Mouse (Mus musculus): ENCODE results near the gene Mrps33. TPM values are rescaled to one million over a fixed set of nuclear protein-coding genes. Genes with fewer than 3 reads are reported as not detected.

Gene Mrps33
- polyA plus RNA-seq (2016; fragmentation: Nextera tagmentation; extraction: Ambion mirVana), result 186 and 196 TPM in 2 replicates

DNA sequence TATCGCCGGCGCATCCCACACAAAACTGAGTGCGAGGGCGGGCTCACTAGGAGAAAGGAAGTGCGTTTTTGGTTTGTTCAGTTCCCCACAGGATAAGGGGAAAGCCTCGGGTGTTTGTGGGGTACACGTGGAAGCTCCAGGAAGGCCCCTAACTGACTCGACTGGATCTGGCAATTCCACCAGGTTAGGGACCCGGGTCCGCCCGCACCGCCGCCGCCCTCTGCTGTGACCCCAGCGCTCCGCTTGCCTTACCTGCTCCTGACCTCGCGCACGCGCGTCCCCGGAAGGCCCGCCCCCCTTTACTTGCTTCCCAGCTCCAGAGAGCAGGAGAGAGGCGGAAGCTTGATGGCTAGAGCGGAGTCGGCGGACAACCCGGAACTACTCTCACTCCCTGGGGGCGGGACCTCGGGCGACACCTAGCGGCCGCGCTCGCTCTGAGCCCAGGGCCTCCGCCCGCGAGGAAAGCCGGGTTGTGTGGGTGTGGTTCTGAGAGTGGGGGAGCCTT is at the start of gene Mrps33:
Gene Mrps33, minus strand, starts transcription at position 377 of the 505 bp plus-strand sequence.
- Histone ChIP-seq H3K27ac (peak within 1 kb of the TSS; percentile 91), H3K9me3 (no peaks in the 10 kb centered on the region), H3K27me3 (ENCODE audit: poor library complexity, severe bottlenecking) (no peaks in the 10 kb centered on the region), H3K4me1 (peaks cover 33% of the 10 kb centered on the region), H3K4me3 (peak within 1 kb of the TSS; percentile 74), H3K36me3 (replicated peaks) (no peaks in the 10 kb centered on the region; the same call in 1 of the 2 replicates)
- under 1% methylated on average over 40 of the region's 40 CpGs for WGBS
- peak; percentile 98 for DNase-seq (ENCODE audit: extremely low spot score, low spot score)

DNA sequence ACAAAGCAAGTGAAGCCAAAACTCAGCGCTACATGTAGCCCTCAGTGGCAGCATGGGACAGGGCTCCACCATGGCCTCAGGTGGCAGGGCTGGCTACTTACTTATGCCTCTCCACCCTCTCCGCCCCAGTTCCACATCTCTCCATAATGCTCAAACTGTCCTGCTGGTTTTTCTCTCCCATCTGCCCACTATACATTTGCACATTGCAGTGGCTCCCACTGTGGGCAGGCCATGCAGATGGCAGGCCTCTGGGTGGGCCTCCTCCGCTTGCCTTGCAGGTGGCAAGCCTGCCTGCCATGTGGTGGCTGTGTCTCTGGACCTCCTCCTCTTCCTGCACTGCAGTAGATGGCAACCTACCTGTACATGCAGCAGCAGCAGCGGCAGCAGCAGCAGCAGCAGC is 38.9 kb upstream of the Mrps33 start:
- H3K36me3 ChIP-seq (replicated peaks), result no peaks in the 10 kb centered on the region
- 92% methylated on average over 4 of the region's 4 CpGs for WGBS
- no peak overlapping the region for H3K27ac ChIP-seq
- H3K4me1 ChIP-seq, result no peaks in the 10 kb centered on the region
- H3K9me3 ChIP-seq, result no peaks in the 10 kb centered on the region
- no peak for DNase-seq (ENCODE audit: extremely low spot score, low spot score)
- H3K4me3 ChIP-seq, result no peak overlapping the region
- H3K27me3 ChIP-seq (ENCODE audit: poor library complexity, severe bottlenecking), result no peaks in the 10 kb centered on the region

DNA sequence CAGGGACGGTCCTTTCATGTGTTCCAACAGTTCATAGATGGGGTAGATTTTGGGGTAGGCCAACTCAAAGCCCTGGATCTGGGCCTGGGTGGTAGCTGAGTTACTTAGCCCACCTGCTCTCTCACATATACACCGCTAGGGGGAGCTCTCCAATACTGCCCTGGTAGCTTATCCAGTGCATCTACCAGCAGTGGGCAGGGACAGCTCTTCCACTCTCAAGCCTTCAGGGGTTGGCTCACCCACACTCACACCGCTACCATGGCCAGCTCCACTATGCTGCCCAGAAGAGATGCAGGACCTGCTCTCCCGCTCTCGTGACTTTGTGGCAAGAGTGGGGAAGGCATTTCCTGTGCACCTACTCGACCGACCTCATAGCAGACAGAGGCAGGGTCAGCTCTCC is 38.0 kb upstream of the Mrps33 start:
- 54% methylated on average over 7 of the region's 7 CpGs for WGBS
- no peak overlapping the region for H3K27ac ChIP-seq
- 0 out of 2 replicates have a peak, but pooled peaks cover 2% of the 10 kb centered on the region for H3K9me3 ChIP-seq
- DNase-seq (ENCODE audit: extremely low spot score, low spot score), result no peak
- H3K4me3 ChIP-seq, result no peak overlapping the region
- no peaks in the 10 kb centered on the region for H3K36me3 ChIP-seq (replicated peaks)
- no peaks in the 10 kb centered on the region for H3K27me3 ChIP-seq (ENCODE audit: poor library complexity, severe bottlenecking)
- no peaks in the 10 kb centered on the region for H3K4me1 ChIP-seq

DNA sequence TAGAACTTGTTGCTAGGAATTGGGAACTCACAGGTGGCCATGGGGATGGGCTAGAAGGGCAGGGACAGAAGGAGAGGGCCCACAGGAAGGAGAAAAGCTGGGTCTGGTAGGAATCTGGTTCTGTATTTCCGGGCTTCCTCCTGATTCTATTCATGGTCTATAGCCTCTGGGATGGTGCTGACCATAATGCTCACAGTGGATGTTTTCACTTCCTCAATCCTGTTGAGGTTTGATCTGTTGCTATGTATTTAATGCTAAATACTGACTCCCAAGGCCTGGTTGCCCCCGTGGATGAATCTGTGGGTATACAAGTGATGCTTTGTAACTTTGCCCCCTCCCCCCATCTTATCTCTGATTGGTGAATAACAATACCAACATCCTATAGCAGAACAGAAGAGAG is 36.8 kb upstream of the Mrps33 start:
- 76% methylated on average over 2 of the region's 2 CpGs for WGBS
- Histone ChIP-seq H3K4me1 (no peaks in the 10 kb centered on the region), H3K27me3 (ENCODE audit: poor library complexity, severe bottlenecking) (no peaks in the 10 kb centered on the region), H3K27ac (no peak overlapping the region), H3K4me3 (no peak overlapping the region), H3K9me3 (0 out of 2 replicates have a peak, but pooled peaks cover 3% of the 10 kb centered on the region), H3K36me3 (replicated peaks) (no peaks in the 10 kb centered on the region)
- no peak for DNase-seq (ENCODE audit: extremely low spot score, low spot score)

DNA sequence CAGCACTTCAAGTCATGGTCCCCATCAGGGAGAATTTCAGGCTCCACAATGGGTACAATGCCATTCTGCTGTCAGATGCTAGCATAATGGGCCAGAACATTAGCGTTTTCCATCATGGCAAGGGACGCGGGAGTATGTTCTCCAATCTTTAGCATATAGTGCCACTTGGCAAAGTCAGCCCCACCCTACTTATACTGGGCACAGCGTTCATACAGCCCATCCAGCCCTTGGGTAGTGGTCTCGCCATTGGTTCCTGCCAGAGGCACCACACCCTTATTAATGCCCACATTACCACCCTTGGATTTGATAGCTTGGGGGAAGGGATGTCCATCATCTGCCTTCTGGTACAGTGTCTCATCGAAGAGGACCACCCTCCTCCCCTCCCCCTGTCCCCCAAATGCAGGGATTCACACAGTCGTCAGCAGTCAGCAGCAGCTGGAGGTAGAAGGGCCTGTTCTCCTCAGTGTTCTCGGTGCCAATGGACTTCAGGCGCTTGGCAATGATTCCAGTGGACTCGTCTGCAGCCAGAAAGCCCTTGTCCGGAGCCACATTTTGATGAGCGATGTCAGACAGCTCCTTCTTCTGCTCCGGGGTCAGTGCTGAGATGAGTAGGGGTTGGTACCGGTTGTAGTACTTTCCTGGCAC is 33.0 kb upstream of the Mrps33 start:
- 90% methylated on average over 14 of the region's 14 CpGs for WGBS
- H3K9me3 ChIP-seq, result 0 out of 2 replicates have a peak, but pooled peaks cover 3% of the 10 kb centered on the region
- no peaks in the 10 kb centered on the region for H3K36me3 ChIP-seq (replicated peaks)
- no peaks in the 10 kb centered on the region for H3K4me1 ChIP-seq
- H3K27ac ChIP-seq, result no peak overlapping the region
- H3K27me3 ChIP-seq (ENCODE audit: poor library complexity, severe bottlenecking), result no peaks in the 10 kb centered on the region
- no peak for DNase-seq (ENCODE audit: extremely low spot score, low spot score)
- no peak overlapping the region for H3K4me3 ChIP-seq

DNA sequence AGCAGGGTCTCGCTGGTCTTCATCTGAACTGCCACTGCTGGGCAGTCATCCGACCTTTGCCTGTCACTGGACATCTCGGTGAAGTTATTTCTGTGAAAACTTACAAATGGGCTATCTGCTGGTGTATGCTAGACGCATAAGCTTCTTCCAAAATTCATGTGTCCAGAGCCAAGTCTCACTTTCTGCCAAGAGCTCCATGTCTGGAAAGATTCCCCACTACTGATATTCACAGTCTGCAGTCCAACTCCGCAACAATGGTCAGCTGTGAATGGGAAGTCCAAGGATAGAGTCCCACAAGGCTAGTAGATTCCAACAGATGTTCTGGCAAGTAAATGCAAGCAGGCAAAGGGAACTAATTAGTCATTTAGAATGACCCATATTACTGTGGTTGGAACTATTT is 17.9 kb upstream of the Mrps33 start:
- Histone ChIP-seq H3K4me3 (no peak overlapping the region), H3K4me1 (no peaks in the 10 kb centered on the region), H3K9me3 (no peaks in the 10 kb centered on the region), H3K36me3 (replicated peaks) (no peaks in the 10 kb centered on the region), H3K27me3 (ENCODE audit: poor library complexity, severe bottlenecking) (no peaks in the 10 kb centered on the region), H3K27ac (no peak overlapping the region)
- DNase-seq (ENCODE audit: extremely low spot score, low spot score), result no peak
- 89% methylated on average over 5 of the region's 5 CpGs for WGBS

DNA sequence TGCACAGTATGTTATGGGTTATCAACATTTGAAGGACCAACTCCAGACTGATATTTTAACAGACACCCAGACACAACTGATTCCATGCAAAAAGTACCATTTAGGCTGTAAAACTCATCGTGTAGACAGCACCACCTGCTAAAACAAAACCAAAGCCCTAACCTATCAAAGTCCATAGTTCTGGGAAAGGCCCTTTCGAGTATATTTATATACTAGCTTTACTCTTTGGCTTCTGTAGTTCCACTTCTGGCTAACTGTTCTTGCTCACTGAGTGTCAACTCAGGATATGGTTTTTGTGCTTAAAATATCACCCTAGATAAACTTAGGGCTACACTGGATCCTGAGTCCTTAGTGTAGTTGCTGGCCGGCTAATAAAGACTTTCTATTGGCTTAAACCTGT is 10.5 kb upstream of the Mrps33 start:
- Histone ChIP-seq H3K4me3 (no peak overlapping the region), H3K36me3 (replicated peaks) (no peaks in the 10 kb centered on the region), H3K27me3 (ENCODE audit: poor library complexity, severe bottlenecking) (no peaks in the 10 kb centered on the region), H3K27ac (no peak overlapping the region), H3K4me1 (no peaks in the 10 kb centered on the region), H3K9me3 (no peaks in the 10 kb centered on the region)
- WGBS, result 88% methylated on average over 3 of the region's 3 CpGs
- no peak for DNase-seq (ENCODE audit: extremely low spot score, low spot score)

DNA sequence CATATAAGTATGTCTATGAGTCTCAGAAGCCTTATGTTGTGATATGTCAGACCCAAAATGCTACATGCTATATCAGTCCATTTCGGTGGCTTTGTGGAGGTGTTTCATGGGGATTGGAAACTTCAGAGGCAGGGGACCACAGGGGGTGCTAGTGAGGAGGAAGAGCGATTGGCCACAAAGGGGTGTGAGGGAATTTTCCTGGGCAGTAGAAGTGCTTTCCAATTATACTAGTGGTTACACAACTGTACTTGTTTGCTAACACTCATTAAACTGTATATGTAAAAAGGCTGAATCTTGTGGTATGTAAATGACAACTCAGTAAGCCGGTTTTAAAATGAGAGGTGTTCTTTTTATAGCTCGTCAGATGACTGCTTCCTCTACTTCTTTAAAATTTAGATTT is 8.1 kb upstream of the Mrps33 start:
- no peak for DNase-seq (ENCODE audit: extremely low spot score, low spot score)
- no peaks in the 10 kb centered on the region for H3K27me3 ChIP-seq (ENCODE audit: poor library complexity, severe bottlenecking)
- no peaks in the 10 kb centered on the region for H3K9me3 ChIP-seq
- H3K4me3 ChIP-seq, result no peak overlapping the region
- H3K4me1 ChIP-seq, result no peaks in the 10 kb centered on the region
- no peaks in the 10 kb centered on the region for H3K36me3 ChIP-seq (replicated peaks)
- WGBS, result 56% methylated on average over 4 of the region's 4 CpGs
- no peak overlapping the region for H3K27ac ChIP-seq

DNA sequence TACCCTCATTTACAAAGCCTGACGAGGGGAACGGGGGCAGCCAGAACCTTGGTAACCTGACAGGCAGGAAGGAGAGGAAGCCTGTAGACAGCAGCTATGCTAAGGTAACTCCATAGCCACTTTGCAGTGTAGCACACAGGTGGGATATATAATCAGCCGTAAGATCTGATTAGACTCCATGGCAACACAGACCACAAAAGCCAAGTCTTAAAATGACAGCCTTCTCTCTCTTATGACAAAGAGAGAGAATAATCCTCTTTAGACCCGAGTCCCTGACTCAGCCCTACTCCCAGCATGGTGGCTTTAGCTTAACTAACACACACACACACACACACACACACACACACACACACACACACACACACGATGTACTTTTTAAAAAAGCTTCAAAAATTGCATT is 2.3 kb downstream of the Mrps33 start:
- Histone ChIP-seq H3K4me1 (peaks cover 36% of the 10 kb centered on the region), H3K4me3 (no peak overlapping the region), H3K27ac (no peak overlapping the region), H3K27me3 (ENCODE audit: poor library complexity, severe bottlenecking) (no peaks in the 10 kb centered on the region), H3K36me3 (replicated peaks) (peaks cover 16% of the 10 kb centered on the region), H3K9me3 (no peaks in the 10 kb centered on the region)
- WGBS, result 39% methylated on average over 5 of the region's 5 CpGs
- no peak for DNase-seq (ENCODE audit: extremely low spot score, low spot score)

DNA sequence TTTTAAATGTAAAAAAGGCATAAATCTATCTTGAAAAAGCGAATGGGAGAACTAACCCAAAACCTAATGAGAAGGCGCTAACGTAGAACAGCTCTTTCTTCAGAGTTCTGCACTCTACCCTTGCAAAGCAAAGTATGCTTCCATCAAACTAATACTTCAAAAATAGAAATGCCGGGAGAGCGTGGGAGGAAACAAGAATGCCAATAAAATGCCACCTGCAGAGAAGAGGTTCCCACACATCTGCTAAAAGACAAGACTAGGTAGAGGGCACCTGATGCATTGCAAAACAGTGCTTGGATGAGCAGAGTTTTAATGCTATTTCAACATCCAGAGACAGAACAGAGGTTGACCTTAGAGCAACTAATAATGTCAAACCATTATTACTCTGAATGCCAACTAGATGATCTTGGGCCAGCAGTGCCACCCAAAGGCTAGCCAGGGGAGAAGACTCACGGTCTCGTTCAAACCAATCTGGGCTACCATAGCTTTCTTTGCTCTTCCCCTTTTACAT is 3.7 kb downstream of the Mrps33 start:
- peaks cover 36% of the 10 kb centered on the region for H3K4me1 ChIP-seq
- H3K4me3 ChIP-seq, result no peak overlapping the region
- no peak overlapping the region for H3K27ac ChIP-seq
- WGBS, result 96% methylated on average over 7 of the region's 7 CpGs
- no peaks in the 10 kb centered on the region for H3K27me3 ChIP-seq (ENCODE audit: poor library complexity, severe bottlenecking)
- H3K36me3 ChIP-seq (replicated peaks), result peaks cover 26% of the 10 kb centered on the region
- DNase-seq (ENCODE audit: extremely low spot score, low spot score), result no peak
- H3K9me3 ChIP-seq, result no peaks in the 10 kb centered on the region

DNA sequence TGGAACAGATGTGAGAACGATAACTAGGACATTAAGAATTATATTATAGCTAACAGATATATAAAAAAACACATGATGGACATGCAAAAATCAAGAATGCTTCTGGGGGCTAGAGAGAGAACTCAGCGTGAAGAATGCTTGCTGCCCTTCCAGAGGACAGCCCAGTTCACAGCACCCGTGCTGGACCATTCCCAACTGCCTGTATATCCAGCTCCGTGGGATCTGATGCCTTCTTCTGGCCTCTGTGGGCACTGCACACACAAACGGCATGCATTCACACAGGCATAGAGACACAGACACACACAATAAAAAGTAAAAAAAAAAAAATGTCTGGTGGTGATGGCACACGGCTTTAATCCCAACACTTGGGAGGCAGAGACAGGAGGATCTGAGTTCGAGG is 4.5 kb downstream of the Mrps33 start:
- no peak overlapping the region for H3K4me3 ChIP-seq
- peaks cover 33% of the 10 kb centered on the region for H3K36me3 ChIP-seq (replicated peaks)
- WGBS, result 91% methylated on average over 7 of the region's 7 CpGs
- peaks cover 36% of the 10 kb centered on the region for H3K4me1 ChIP-seq
- H3K27ac ChIP-seq, result no peak overlapping the region; the same call in 1 of the 2 replicates
- no peaks in the 10 kb centered on the region for H3K9me3 ChIP-seq
- no peak for DNase-seq (ENCODE audit: extremely low spot score, low spot score)
- H3K27me3 ChIP-seq (ENCODE audit: poor library complexity, severe bottlenecking), result no peaks in the 10 kb centered on the region

DNA sequence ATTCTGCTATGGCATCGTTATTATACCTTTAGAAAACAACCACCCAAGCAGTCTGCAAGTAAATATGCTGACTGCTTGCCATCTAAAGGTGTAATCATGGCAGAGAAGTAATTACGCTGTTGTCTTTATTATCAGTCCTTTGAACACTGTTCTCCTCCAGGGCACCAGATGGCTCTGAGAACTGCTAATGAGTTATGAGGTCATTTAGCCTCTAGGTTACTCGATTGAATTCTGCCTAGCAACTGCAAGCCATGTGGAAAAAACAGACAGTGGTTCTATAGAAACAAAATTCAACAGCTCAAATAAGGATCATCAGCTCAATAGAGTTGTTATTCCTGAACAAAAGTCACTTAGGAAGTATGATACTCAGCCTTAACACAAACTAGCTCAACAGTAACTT is 4.9 kb downstream of the Mrps33 start:
- Histone ChIP-seq H3K27me3 (ENCODE audit: poor library complexity, severe bottlenecking) (no peaks in the 10 kb centered on the region), H3K9me3 (no peaks in the 10 kb centered on the region), H3K27ac (no peak overlapping the region), H3K4me3 (no peak overlapping the region), H3K4me1 (peaks cover 34% of the 10 kb centered on the region), H3K36me3 (replicated peaks) (peaks cover 37% of the 10 kb centered on the region)
- no peak for DNase-seq (ENCODE audit: extremely low spot score, low spot score)
- WGBS, result 61% methylated on average over 3 of the region's 3 CpGs

DNA sequence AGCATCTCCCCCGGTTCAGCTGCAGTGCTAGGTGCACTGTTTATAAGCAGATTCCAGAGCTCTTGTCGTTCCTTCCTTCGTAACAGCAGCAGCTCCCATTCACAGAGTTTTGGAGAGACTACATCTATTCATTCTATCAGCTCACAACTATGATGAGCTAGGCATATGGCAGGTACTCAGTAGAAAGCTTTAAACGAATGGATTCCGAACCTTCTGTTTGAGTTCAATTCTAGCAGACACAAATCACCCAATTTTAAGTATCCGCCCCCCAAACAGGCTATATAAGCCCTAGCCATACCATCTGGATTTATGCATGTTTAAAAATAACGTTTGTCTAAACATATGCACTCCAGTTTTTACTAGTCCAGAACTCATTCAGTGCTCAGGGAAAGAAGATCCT is 9.8 kb downstream of the Mrps33 start:
- no peak overlapping the region for H3K4me3 ChIP-seq
- 94% methylated on average over 7 of the region's 7 CpGs for WGBS
- peaks cover 6% of the 10 kb centered on the region; the same call in 1 of the 2 replicates for H3K9me3 ChIP-seq
- H3K4me1 ChIP-seq, result peaks cover 6% of the 10 kb centered on the region; the same call in 1 of the 2 replicates
- no peaks in the 10 kb centered on the region for H3K27me3 ChIP-seq (ENCODE audit: poor library complexity, severe bottlenecking)
- peaks cover 49% of the 10 kb centered on the region for H3K36me3 ChIP-seq (replicated peaks)
- no peak for DNase-seq (ENCODE audit: extremely low spot score, low spot score)
- no peak overlapping the region for H3K27ac ChIP-seq

Data from forebrain, embryonic 10.5 days (tissue).